Comparison of ENCODE assay signal across 10 mouse cellular contexts in the genomic region with DNA sequence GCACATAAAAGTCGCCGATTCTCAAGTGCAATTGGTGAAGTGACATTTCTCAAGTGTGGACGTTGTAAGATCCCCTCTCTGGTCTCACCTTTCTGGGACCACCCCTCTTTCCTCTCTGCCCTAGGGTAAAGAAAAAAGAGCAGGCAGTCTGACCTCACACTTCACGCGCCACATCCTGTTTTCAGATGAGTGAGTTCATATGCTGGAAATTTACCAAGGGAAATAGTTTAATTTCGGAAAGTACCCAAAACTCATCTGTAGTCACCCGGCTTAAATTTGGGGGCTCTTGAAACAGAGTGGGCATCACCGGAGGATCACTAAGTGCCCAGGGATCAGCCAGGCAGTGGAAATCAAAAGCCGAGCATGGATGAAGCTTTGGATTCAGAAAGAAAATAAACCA. TPM values are rescaled to one million over a fixed set of nuclear protein-coding genes. Genes with fewer than 3 reads are reported as not detected.
DNase-seq lines count a peak whose midpoint lies in the region; ATAC-seq and TF ChIP-seq lines count a peak whose summit lies in the region.
"Had no signal": no experiment of that assay in that cellular context is flagged by ENCODE, and none has a peak within 500 bp of the region (broad histone marks: within the 10 kb centered on the region; RNA-seq: fewer than 3 reads in every experiment).

No protein-coding gene starts in this region.

- H3K27ac ChIP-seq in bone marrow macrophage, adult 2 months (ENCODE audit: insufficient read depth, low read depth, low read length), result peak overlapping the region; percentile 98
- H3K27ac ChIP-seq: hindbrain, postnatal 0 days; left cerebral cortex, adult 2 months had no signal

- peak overlapping the region; percentile 67 for H3K4me3 ChIP-seq in bone marrow macrophage, adult 2 months (ENCODE audit: insufficient read depth, low read length)
- H3K4me3 ChIP-seq: left cerebral cortex, adult 2 months had no signal

- peaks cover 44% of the 10 kb centered on the region for H3K4me1 ChIP-seq in bone marrow macrophage, adult 2 months (ENCODE audit: control insufficient read depth, insufficient read depth, low read length)

- no peak for TF ChIP-seq POLR2A in bone marrow macrophage, adult 2 months (IDR thresholded peaks at IDR 0.05; ENCODE audit: borderline replicate concordance, low read depth, low read length)

- peak; percentile 42 for DNase-seq in lung, postnatal 36 days
- DNase-seq in lung, postnatal 14 days, result no peak
- peak; percentile 58 for DNase-seq in thymus, postnatal 4 days
- DNase-seq in MN1 (ENCODE audit: low spot score), result no peak
- DNase-seq in cerebellum, adult 11 months, result no peak
- DNase-seq: cerebellum, adult 9-11 months had no signal

- no peak for TF ChIP-seq CTCF in bone marrow macrophage, adult 2 months (IDR thresholded peaks at IDR 0.05; ENCODE audit: low read depth, low read length)

- ATAC-seq in megakaryocyte, adult 5-6 weeks (ENCODE audit: poor library complexity, severe bottlenecking), result 0 out of 2 replicates have a peak, but pooled peaks have one; percentile 16
- ATAC-seq: hindbrain, postnatal 0 days had no signal

RNA-seq across cellular contexts. Expression of a gene that starts 1.3 kb away (rescaled TPM):
- polyA plus RNA-seq in bone marrow macrophage, adult 2 months (2012; ENCODE audit: insufficient read depth, insufficient read length, missing spikeins), result 22.0 and 28.0 TPM in 2 replicates
- total RNA-seq in megakaryocyte, adult 5-6 weeks (2015), result 1.5 and 3.1 TPM in 2 replicates
- 2.5 and 3.2 TPM in 2 replicates for total RNA-seq in megakaryocyte, adult 5-6 weeks (2017)

RNA-seq across cellular contexts. Expression of a gene that starts 49.1 kb away (rescaled TPM):
- polyA plus RNA-seq in bone marrow macrophage, adult 2 months (2012; ENCODE audit: insufficient read depth, insufficient read length, missing spikeins), result 9.9 and 13.4 TPM in 2 replicates
- total RNA-seq in megakaryocyte, adult 5-6 weeks (2015), result 7.2 and 9.8 TPM in 2 replicates
- total RNA-seq in megakaryocyte, adult 5-6 weeks (2017), result 6.4 and 14.0 TPM in 2 replicates

Comparison
In these comparisons a context has a peak if more than half of its experiments do, and no peak if none do; other contexts are left out.
1. DNase-seq: peak in lung, postnatal 36 days (single experiment) and thymus, postnatal 4 days (single experiment); none in lung, postnatal 14 days (single experiment), MN1 (single experiment) and cerebellum, adult 11 months (single experiment).